Mouse (Mus musculus) MEL (cell line): ENCODE data around the gene Sumf1.

Experiments used
- CTCF ChIP-seq, 3 experiments: IDR thresholded peaks in 2 of 3; conservative IDR thresholded peaks in 1 of 3; 2 replicates each; pipeline ENCODE4 v1.5.1; 2011 to 2012; ENCODE audit warnings: low read length in 3 of 3, low read depth in 2 of 3, mild to moderate bottlenecking in 2 of 3, improper control_type of control experiment in 1 of 3, inconsistent platforms in 1 of 3, mixed read lengths in 1 of 3, moderate library complexity in 1 of 3; ENCODE audit not compliant: control insufficient read depth in 1 of 3, insufficient read depth in 1 of 3, poor library complexity in 1 of 3, severe bottlenecking in 1 of 3
- POLR2AphosphoS5 ChIP-seq: IDR thresholded peaks from 2 replicates; pipeline ENCODE4 v1.6.1; 2012; ENCODE audit warnings: low read depth, borderline replicate concordance, mild to moderate bottlenecking, inconsistent platforms, low read length, moderate library complexity, mixed read lengths
- RCOR1 ChIP-seq: IDR thresholded peaks from 2 replicates; pipeline ENCODE4 v1.6.1; 2012; ENCODE audit warnings: low read depth, mild to moderate bottlenecking, inconsistent platforms, low read length, improper control_type of control experiment

DNA sequence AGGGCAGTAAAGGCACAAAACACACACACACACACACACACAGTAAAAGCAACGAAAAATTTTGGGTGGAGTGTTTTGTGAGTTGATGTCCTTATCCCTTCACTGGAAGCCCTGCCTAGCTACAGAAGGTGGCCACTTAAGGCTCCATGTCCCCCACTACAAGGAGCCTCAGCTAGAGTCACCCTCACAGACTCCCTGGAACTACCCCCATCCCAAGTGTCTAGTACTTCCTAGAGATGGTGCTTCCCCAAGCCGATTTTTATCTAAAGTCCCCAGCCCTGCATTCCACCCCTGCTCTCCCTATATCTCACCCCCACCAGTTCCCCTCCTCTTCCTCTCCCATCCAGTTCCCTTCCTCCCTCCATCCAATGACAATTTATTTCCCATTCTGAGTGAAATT is 19.8 kb downstream of the Sumf1 start:
- TF ChIP-seq RCOR1: no peak
- TF ChIP-seq POLR2AphosphoS5: no peak
- no peak for TF ChIP-seq CTCF (IDR thresholded peaks at IDR 0.05 in 2 of 3, conservative IDR thresholded peaks at IDR 0.05 in 1 of 3; ENCODE audit: control insufficient read depth in 1 of 3, insufficient read depth in 1 of 3, low read depth in 2 of 3, low read length in 3 of 3, poor library complexity in 1 of 3, severe bottlenecking in 1 of 3)
